Mouse (Mus musculus) intestine, embryonic 14.5 days (tissue): ENCODE measurements at regions not wholly inside any gene's neighbourhood (a gene's known extent, or its start where the extent isn't known, plus 50 kb on each side); places are given as distances from the start of the nearest gene placed in this dataset.
"Not testable (repeated sequence)": the region's sequence is repeated elsewhere in the genome, so short reads cannot be mapped to it uniquely, and the experiment has no call there.

Experiments used
- ATAC-seq: fragments of 200-750 bp; cut with Nextera tagmentation; replicated peaks from 2 replicates; pipeline ENCODE4 v1.8.0; 2017; ENCODE audit warnings: low read depth, moderate number of reproducible peaks, moderate TSS enrichment, moderate library complexity; ENCODE audit not compliant: low FRiP score, low TSS enrichment
- DNase-seq: peaks from one replicate; pipeline ENCODE4 v3.0.0-alpha.2; 2018; ENCODE audit warnings: low spot score
- H3K27ac ChIP-seq: fragments of 300-500 bp; sonication (generic); 2 replicates; pipeline ENCODE4 v1.5.1; 2014; ENCODE audit warnings: low read depth, mild to moderate bottlenecking, control low read depth
- H3K27me3 ChIP-seq: fragments of 300-500 bp; sonication (generic); replicated peaks from 2 replicates; pipeline ENCODE4 v1.6.1; 2014; ENCODE audit warnings: low read length, control low read depth; ENCODE audit not compliant: control insufficient read depth, insufficient read depth
- H3K36me3 ChIP-seq: fragments of 300-500 bp; sonication (generic); 2 replicates; pipeline ENCODE4 v1.6.1; 2014; ENCODE audit warnings: low read length, control low read depth; ENCODE audit not compliant: control insufficient read depth, insufficient read depth
- H3K4me1 ChIP-seq: fragments of 300-500 bp; sonication (generic); replicated peaks from 2 replicates; pipeline ENCODE4 v1.6.1; 2014; ENCODE audit warnings: low read length, control low read depth, mixed read lengths; ENCODE audit not compliant: control insufficient read depth, insufficient read depth
- H3K4me2 ChIP-seq: fragments of 300-500 bp; sonication (generic); 2 replicates; pipeline ENCODE4 v1.6.1; 2014; ENCODE audit warnings: low read length
- H3K4me3 ChIP-seq: fragments of 300-500 bp; sonication (generic); 2 replicates; pipeline ENCODE4 v1.5.1; 2014; ENCODE audit warnings: low read depth, low read length, control low read depth, mixed read lengths
- H3K9ac ChIP-seq: fragments of 300-500 bp; sonication (generic); 2 replicates; pipeline ENCODE4 v1.6.1; 2014; ENCODE audit warnings: mild to moderate bottlenecking, low read length
- H3K9me3 ChIP-seq: fragments of 300-500 bp; sonication (generic); 2 replicates; pipeline ENCODE4 v1.6.1; 2016; ENCODE audit warnings: low read length, control low read depth; ENCODE audit not compliant: control insufficient read depth
- WGBS: fragments of 180-500 bp; shearing (Covaris S2); extraction: QIAGEN DNeasy Blood & Tissue Kit; methylation state at CpG from one replicate; pipeline ENCODE4 v1.1.7; 2014; 5-methylcytosine and 5-hydroxymethylcytosine counted together

DNA sequence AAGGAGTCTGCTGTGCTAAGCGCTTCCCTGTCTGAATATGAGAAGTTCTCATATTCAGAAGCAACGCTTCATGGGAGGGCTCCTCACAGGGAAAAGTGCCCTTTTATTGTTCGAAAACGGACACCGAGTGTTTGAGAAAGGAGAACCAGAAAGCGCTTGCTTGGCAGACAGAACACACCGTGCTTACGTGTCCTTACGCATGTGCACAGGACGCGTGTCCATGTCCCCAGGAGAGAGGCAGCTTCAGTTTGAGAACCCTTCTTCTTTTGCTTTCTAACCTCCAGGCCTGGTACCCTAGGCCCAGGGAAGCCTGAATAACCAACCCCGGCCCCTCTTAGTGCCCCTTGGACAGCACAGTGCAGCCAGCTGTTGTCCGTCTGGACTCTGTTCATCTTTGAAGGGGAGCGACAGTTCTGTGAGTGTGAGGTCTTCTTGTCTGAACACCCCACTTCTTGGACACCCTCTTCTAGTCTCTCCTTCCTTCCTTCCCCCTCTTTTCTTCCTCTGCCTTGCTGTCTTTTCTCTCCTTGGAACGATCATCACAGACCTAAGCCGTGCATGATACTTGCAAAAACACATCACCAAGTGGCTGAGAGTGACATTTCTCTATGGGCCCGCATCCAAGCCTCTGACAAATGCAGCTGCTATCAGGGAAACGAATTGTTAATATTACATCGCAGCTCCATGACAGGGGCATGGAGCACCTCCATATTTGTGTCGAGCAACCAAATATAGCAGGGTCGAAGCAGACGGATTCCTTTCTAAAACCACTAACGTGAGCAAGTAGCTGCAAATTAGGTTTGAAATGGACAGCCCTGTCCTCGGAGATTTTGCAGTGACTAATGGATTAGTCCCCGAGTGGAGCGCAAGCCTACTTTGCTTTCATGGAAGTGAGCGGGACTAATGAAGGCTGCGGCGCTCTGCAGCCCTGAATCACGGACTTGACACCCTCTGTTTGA lies 149.9 kb upstream of the Sulf2 start:
- WGBS, result 60% methylated on average over 30 of the region's 30 CpGs
- H3K27ac ChIP-seq, result peak overlapping the region; percentile 75

DNA sequence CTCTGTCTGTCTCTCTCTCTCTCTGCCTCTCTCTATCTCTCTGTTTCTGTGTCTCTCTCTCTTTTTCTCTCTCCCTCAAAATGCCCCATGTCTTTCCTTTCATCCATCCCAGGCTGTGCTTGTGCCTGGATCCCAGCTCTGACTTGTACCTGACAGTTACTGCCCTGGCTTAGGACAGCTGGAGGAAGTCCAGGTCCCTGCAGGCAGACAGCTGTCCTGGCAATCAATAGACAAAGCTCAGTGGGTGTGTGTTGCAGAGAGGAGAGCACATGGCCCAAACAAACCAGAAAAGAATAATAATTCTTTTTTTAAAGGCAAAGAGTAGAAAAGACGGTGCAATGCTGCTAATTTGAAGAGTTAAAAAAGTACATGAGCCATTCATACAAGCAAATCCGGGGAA lies 148.4 kb upstream of the Sulf2 start:
- 47% methylated on average over 2 of the region's 2 CpGs for WGBS
- ATAC-seq (no peak), DNase-seq (no peak)
- H3K4me2 ChIP-seq, result no peak overlapping the region
- no peak overlapping the region for H3K4me3 ChIP-seq
- H3K9me3 ChIP-seq, result no peaks in the 10 kb centered on the region
- H3K36me3 ChIP-seq, result no peaks in the 10 kb centered on the region
- peaks cover 21% of the 10 kb centered on the region for H3K4me1 ChIP-seq
- peak overlapping the region; percentile 43; the same call in 1 of the 2 replicates for H3K27ac ChIP-seq
- no peak overlapping the region for H3K9ac ChIP-seq
- no peaks in the 10 kb centered on the region for H3K27me3 ChIP-seq

More for the DNA sequence above, 149.9 kb upstream of the Sulf2 start:
- H3K9ac ChIP-seq, result no peak overlapping the region
- no peaks in the 10 kb centered on the region for H3K27me3 ChIP-seq
- ATAC-seq (0 out of 2 replicates have a peak, but pooled peaks have one; percentile 26), DNase-seq (no peak)
- H3K9me3 ChIP-seq, result no peaks in the 10 kb centered on the region
- H3K4me1 ChIP-seq, result peaks cover 21% of the 10 kb centered on the region
- H3K4me3 ChIP-seq, result no peak overlapping the region
- H3K4me2 ChIP-seq, result no peak overlapping the region
- H3K36me3 ChIP-seq, result no peaks in the 10 kb centered on the region

DNA sequence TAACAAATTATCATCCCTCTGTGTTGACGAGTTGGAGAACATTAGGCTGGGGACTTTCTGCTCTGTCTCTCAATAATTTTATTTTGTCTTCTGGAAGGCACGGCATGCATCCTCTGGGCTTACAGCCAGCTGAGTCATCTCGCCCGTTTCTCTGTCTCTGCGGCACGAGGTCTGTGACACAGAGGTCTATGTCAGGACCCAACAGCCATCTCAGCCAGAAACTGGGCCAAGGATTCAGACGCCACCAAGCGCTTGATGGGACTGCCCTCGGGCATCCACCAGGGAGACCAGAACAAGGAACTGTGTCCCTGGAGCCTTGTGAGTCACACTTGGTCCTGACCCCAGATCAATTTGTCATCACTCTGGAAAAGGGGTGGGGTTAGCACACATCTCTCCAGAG lies 145.7 kb upstream of the Sulf2 start:
- no peaks in the 10 kb centered on the region for H3K27me3 ChIP-seq
- ATAC-seq (no peak), DNase-seq (no peak)
- H3K9ac ChIP-seq, result no peak overlapping the region
- H3K4me3 ChIP-seq, result no peak overlapping the region
- H3K4me2 ChIP-seq, result no peak overlapping the region
- H3K27ac ChIP-seq, result no peak overlapping the region
- no peaks in the 10 kb centered on the region for H3K36me3 ChIP-seq
- H3K9me3 ChIP-seq, result no peaks in the 10 kb centered on the region
- peaks cover 20% of the 10 kb centered on the region for H3K4me1 ChIP-seq
- 59% methylated on average over 9 of the region's 9 CpGs for WGBS

DNA sequence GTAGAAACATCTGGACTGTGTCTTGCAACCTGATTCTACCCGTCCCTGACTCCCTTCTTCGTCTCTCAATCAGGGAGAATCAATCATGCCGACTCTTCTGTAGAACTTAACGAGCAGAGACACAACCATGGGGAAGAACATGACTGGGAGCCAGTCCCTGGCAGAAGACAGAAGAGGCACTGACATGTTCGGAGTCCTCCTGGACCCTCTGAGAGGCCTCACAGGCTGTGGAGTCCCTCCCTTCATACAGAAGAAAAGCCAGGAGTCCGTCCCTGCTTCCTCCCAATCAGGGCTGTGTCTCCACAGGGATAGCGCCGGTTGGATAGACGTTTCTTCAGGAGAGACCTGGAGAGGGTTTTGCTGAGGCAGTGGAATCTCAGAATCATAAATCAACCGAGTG lies 139.2 kb upstream of the Sulf2 start:
- Histone ChIP-seq H3K4me1 (peaks cover 26% of the 10 kb centered on the region), H3K27me3 (no peaks in the 10 kb centered on the region), H3K4me3 (no peak overlapping the region), H3K27ac (peak overlapping the region; percentile 57; the same call in 1 of the 2 replicates), H3K36me3 (no peaks in the 10 kb centered on the region), H3K9ac (no peak overlapping the region), H3K9me3 (no peaks in the 10 kb centered on the region), H3K4me2 (no peak overlapping the region)
- DNase-seq (peak; percentile 62), ATAC-seq (peak; percentile 58)
- 30% methylated on average over 10 of the region's 10 CpGs for WGBS

DNA sequence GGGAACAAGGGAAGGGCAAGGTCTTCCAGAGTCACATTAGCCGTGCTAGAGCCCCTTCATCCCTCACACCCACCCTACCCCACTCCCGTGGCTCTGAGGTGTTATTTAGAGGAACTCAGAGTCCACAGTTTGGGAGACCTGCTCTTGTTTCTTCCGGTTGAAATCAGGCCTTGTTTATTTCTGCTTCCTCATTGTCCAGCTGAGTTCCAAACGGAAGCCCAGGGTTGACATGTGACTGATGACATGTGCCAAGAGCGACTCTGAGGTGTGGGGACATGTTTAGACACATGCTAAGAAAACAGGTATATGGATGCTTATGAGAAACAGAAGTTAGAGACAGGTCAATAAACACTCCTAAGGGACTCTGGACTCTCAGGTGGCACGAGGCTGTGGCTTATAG lies 137.5 kb upstream of the Sulf2 start:
- Histone ChIP-seq H3K36me3 (no peaks in the 10 kb centered on the region), H3K4me1 (peaks cover 26% of the 10 kb centered on the region), H3K27ac (no peak overlapping the region), H3K9me3 (no peaks in the 10 kb centered on the region), H3K4me2 (no peak overlapping the region), H3K27me3 (no peaks in the 10 kb centered on the region), H3K4me3 (no peak overlapping the region), H3K9ac (no peak overlapping the region)
- ATAC-seq (no peak), DNase-seq (no peak)
- WGBS, result 69% methylated on average over 6 of the region's 6 CpGs

DNA sequence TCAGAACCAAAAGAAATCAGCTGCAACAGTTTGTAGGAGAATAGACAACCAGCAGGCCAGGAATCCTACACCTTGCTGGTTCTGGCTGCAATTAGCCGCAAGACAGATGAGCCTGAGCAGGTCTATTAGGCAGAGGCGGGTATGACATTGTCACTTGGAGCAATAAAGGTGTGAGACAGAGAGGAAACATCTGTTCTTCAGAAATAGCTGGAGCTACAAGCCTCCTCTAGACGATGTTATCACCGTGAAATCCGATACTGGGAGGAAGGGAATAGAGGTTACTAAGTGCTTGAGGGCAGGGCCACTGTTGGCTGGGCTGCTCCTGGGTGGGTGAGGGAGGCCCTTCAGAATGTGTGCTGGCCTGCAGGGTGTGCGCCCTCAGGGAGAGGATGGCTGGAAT lies 135.8 kb upstream of the Sulf2 start:
- ATAC-seq (peak; percentile 69), DNase-seq (no peak)
- H3K27me3 ChIP-seq, result no peaks in the 10 kb centered on the region
- 12% methylated on average over 6 of the region's 6 CpGs for WGBS
- H3K9me3 ChIP-seq, result no peaks in the 10 kb centered on the region
- H3K27ac ChIP-seq, result peak overlapping the region; percentile 57; the same call in 1 of the 2 replicates
- peaks cover 26% of the 10 kb centered on the region for H3K4me1 ChIP-seq
- no peak overlapping the region for H3K4me2 ChIP-seq
- peak overlapping the region; percentile 0; the same call in 1 of the 2 replicates for H3K9ac ChIP-seq
- no peak overlapping the region for H3K4me3 ChIP-seq
- H3K36me3 ChIP-seq, result no peaks in the 10 kb centered on the region

DNA sequence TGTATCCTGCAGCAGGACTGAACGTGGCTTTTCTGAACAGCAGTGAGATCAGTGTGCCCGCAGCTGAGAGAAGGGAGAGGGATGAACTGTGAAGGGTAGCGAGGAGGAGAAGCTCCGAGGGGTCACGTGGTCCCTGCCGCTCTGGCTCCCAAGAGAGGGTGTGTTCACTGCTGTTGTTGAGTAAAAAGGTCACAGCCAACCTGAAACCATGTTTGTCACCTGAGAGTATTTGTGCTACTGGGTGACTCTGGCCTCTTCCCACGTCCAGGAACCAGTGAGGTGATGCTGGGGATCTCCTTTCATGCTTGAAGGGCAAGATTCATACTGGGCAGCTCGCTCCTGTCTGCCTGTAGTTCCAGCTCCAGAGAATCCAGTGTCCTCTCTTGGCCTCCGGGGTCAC lies 135.4 kb upstream of the Sulf2 start:
- Histone ChIP-seq H3K4me2 (no peak overlapping the region), H3K36me3 (no peaks in the 10 kb centered on the region), H3K4me1 (peaks cover 26% of the 10 kb centered on the region), H3K27me3 (no peaks in the 10 kb centered on the region), H3K9me3 (no peaks in the 10 kb centered on the region), H3K4me3 (no peak overlapping the region), H3K9ac (no peak overlapping the region), H3K27ac (peak overlapping the region; percentile 7; the same call in 1 of the 2 replicates)
- no peak for DNase-seq
- WGBS, result 38% methylated on average over 9 of the region's 9 CpGs
- ATAC-seq, result no peak

DNA sequence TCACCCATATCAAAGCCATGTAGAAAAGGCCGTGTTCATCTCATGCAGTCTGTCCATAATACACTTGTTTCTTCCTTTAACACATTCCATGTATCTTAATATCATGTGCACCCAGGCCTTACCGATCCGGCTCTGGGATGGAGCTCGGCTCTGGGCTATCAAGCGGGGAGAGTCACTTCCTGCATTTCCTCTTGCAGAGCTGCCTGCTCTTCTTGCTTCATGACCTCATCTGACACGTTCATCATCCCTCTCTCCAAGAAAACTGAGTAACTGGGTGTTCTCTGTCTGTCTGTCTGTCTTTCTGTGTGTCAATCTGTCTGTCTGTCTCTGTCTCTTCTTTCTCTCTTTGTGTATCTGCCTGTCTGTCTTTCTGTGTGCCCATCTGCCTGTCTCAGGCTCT lies 133.7 kb upstream of the Sulf2 start:
- no peaks in the 10 kb centered on the region for H3K36me3 ChIP-seq
- WGBS, result 66% methylated on average over 6 of the region's 6 CpGs
- H3K4me3 ChIP-seq, result no peak overlapping the region
- H3K9ac ChIP-seq, result no peak overlapping the region
- no peaks in the 10 kb centered on the region for H3K27me3 ChIP-seq
- DNase-seq (no peak), ATAC-seq (no peak)
- no peak overlapping the region; the same call in 1 of the 2 replicates for H3K27ac ChIP-seq
- H3K4me2 ChIP-seq, result no peak overlapping the region
- no peaks in the 10 kb centered on the region for H3K9me3 ChIP-seq
- H3K4me1 ChIP-seq, result peaks cover 17% of the 10 kb centered on the region

DNA sequence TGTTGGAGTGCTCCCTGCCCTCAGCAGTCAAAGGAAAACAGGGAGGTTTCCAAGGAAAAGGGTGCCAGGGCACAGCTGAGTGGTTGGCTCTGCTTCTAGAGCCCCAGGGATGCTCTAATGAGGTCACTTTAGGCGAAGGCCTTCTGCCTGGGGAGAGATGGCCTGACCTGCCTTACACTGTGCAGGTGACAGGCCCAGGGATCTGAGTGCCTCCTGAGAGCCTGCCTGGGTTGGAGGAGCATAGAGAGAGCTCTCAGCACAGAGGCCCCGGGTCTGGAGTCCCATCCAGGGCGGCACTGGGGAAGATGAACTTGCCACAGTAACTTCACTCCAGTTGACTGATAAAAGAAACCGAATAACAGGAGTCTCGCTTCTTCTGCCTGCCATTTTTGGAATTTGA lies 125.7 kb upstream of the Sulf2 start:
- H3K9ac ChIP-seq, H3K27me3 ChIP-seq, H3K4me1 ChIP-seq, ATAC-seq, H3K4me2 ChIP-seq, H3K9me3 ChIP-seq, H3K36me3 ChIP-seq, DNase-seq, H3K4me3 ChIP-seq: not testable (repeated sequence)
- no CpG with 5 or more reads among the region's 5 CpGs for WGBS
- peak overlapping the region; percentile 82 for H3K27ac ChIP-seq
